Mouse (Mus musculus) myocyte (in vitro differentiated cells): ENCODE measurements around the gene Rnf43.

Experiments used
- CEBPB ChIP-seq: IDR thresholded peaks from 2 replicates; pipeline ENCODE4 v1.6.1; 2011; ENCODE audit warnings: mild to moderate bottlenecking, moderate library complexity; ENCODE audit not compliant: poor library complexity, insufficient read depth, severe bottlenecking
- E2F4 ChIP-seq: IDR thresholded peaks from one replicate; pipeline ENCODE4 v1.6.1; 2011; ENCODE audit warnings: mild to moderate bottlenecking, control low read depth, moderate library complexity; ENCODE audit not compliant: insufficient read depth
- MAX ChIP-seq: IDR thresholded peaks from one replicate; pipeline ENCODE4 v1.6.1; 2011; ENCODE audit warnings: low read depth, mild to moderate bottlenecking, control low read depth
- MYOD1 ChIP-seq, 3 experiments: IDR thresholded peaks; one replicate each; pipeline ENCODE4 v1.6.1; 2011; ENCODE audit warnings: control low read depth in 2 of 3, low read depth in 2 of 3, mild to moderate bottlenecking in 2 of 3, moderate library complexity in 1 of 3; ENCODE audit not compliant: insufficient read length in 2 of 3, control insufficient read depth in 1 of 3
- POLR2A ChIP-seq: IDR thresholded peaks from one replicate; pipeline ENCODE4 v1.6.1; 2011; ENCODE audit warnings: low read depth, mild to moderate bottlenecking, control low read depth, moderate library complexity; ENCODE audit not compliant: insufficient read length
- USF1 ChIP-seq: IDR thresholded peaks from one replicate; pipeline ENCODE4 v1.6.1; 2011; ENCODE audit warnings: low read depth, mild to moderate bottlenecking, control low read depth, moderate library complexity

GRCm38 (mm10) chr11:87639206-87639605, 23.3 kb upstream of the Rnf43 start:
- TF ChIP-seq POLR2A (no peak), MAX (no peak), CEBPB (no peak), USF1 (no peak), MYOD1 (IDR thresholded peaks at IDR 0.05; ENCODE audit: control insufficient read depth in 1 of 3, insufficient read length in 2 of 3, low read depth in 2 of 3) (no peak), E2F4 (no peak)
